Mouse (Mus musculus): Measurements from ENCODE around the gene Idua.
"Not testable (repeated sequence)": the region's sequence is repeated elsewhere in the genome, so short reads cannot be mapped to it uniquely, and the experiment has no call there.

The Idua gene

DNA sequence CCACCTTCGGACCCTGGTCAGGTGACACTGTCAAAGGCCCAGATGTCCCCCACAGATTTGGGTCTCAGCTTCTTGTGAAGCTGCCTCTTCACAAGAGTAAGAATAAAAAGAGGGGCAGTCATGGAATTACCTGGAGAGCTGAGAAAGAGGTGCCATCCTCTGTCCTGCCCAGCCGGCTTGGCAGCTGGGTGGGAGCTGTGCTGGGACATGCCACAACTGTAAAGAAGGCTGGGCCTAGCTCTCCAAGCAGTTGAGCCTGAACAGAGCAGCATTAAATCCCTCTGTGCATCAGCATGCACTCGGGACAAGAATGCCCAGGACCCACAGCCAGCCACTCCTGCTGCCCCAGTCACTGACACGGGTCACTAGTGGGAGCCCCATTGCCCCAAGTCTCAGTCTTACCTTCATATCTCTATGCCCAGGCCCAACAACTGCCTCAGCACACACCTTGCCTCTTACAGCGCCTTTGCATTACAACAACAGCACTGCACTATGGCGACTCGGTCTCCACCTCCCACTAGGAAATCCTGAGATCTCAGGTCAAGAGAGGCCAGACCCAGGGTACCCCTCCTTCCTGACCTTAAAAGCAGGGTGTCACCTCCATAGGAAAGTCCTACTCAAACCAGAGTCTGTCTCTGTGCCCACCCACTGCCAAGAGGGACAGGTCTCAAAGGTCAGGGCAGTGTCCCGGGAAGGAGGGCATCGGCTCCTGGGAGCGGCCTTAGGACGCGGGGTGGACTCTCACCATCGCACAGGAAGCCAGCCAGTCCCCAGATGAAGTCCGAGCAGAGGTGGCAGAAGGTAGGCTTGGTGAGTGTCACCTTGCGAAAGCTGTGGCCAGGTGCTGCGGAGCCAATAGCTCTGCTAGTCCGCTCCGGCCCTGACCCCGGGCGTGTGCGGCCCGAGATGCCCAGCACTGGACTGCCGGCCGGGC, at the start of gene Idua:
Idua (plus strand) TSS at position 634 of the 934 bp plus-strand sequence.
- peak in 1 of 2 experiments; percentile 38 for DNase-seq

DNA sequence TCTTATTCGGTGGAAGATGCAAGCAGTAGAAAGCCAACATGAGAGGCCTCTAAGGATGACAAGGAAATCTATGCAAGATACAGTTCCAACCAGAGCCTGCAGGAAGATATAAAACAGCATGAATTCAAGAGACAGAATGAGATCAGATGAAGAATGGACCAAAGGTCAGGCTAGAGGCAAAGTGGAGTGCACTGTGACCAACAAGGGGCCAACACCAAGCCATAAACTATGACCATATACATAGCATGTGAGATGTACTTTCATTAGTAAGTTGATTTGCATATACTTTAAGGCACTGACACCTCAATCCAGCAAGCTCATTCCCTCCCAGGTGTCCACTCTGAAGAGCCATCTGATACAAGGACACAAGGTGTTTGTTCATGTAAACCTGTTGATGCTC, 49.7 kb upstream of the Idua start:
- no peak for DNase-seq

DNA sequence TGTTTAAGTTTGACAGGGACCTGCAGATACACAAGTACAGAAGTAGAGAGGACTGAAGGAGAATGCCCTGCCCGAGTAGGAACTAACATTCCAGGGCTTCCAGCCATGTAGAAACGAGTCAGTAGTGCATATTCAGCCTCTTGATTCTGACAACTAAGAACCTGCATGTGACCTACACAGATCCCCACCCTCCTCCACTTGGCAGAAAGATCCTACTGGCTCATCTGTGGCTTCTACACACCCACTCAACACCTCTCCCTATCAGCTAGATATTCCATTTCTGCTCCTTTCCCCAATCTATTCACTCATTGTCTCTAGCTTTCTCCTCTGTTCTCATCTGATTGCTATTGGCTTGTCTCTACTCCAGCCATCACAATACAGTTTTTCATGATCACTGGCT, 38.3 kb upstream of the Idua start:
- DNase-seq, result no peak

DNA sequence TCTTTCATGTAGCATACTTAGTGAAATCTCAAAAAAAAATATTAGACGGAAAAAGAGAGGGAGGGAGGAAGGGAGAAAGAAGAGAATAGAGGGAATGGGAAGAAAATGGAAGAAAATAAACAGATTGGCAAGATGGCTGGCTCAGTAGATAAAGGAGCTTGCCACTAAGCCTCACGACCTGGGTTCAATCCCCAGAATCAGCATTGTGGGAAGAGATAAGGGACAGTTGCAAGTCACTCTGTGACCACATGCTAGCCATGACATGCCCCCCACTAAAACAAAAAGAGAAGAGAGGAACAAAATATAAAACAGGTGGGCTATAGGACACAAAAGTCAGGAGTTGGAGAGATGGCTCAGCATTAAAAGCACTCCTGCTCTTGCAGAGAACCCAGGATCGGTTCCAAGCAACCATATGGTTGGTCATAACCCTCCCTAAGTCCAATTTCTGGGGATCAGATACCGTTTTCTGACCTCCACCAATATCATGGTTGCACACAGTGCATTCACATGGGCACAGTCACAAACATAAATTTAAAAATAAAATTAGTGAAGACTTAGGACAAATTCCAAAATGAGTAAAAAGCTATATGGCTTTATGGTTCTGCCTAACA, 34.0 kb upstream of the Idua start:
- DNase-seq, result peak in 1 of 2 experiments; percentile 52

DNA sequence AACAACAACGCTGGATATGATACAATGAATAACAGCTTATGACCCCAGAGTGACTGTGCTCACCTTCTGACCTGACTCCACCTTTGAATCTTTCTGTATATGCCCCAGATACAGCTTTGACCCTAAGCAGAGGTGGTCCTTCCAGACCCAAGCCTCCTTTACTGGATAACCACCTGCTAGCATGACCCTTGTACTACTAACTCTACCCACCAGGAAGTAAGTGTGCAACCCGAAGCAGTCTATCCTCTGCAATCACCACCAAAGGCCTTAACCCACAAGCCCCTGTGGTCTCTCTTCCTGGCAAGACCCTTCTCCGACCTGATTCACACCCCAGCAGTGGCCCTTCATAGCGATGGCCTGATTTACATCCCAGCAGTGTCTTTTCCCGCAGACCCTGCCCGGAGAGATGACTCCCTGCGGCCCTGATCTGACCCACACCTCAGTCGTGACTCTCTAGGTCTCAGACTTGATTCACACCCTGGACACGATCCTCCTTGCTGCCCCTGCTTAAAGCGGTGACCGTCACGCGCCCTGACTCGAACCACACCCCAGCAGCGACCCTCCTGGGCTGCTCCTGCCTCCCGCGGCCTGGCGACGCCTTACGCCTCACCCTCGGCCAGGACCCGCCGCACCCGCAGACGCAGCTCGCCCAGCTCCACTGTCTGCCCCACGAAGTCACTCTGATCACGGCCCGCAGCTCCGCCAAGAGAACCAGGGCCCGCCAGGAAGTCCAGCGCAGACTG, 31.1 kb upstream of the Idua start:
- DNase-seq, result no peak

DNA sequence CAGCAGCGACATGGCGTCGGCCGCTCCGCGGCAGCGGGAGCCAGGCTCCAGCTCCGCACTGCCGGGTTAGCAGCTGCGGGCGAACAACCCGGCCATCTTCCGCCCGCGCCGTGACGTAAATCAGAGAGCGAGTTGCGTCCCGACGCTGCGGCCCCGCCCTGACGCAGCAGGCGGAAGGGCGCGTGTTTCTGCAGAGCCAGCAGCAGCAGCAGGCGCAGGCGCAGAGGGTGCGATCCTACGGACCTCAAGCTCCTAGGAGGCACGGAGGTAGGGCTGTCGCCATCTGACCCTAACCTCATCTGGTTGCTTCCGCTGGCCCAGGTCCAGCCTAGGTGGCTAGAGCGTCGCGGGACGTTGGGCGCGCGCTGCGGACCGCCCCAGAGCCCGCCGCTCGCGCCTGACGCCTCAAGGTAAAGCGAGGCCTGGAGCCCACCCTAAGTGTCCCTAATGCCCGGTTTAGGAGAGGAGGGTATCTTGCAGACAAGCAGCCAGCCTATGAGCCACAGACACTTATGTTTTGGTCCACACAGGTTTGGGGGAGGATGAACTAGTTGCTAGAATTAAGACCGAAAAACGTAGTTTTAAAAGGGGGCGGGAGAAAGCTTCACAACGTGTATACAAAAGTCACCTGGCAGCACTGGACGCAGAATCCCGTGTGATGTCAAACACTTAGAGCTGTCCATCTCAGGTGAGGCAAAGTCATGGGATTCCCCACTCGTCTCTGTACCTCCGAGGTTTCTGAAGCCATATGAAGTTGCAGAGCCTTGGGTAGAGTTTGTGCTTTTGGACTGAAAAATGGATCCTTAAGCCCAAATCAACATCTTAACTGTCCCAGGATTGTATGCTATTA, 30.3 kb upstream of the Idua start, which contains the start of the genes Gak and Tmem175:
Gak (minus strand) TSS at position 122 of the 850 bp plus-strand sequence.
Tmem175 (plus strand) TSS at position 137 of the 850 bp plus-strand sequence.
- DNase-seq, result peak; percentile 95 to 96

DNA sequence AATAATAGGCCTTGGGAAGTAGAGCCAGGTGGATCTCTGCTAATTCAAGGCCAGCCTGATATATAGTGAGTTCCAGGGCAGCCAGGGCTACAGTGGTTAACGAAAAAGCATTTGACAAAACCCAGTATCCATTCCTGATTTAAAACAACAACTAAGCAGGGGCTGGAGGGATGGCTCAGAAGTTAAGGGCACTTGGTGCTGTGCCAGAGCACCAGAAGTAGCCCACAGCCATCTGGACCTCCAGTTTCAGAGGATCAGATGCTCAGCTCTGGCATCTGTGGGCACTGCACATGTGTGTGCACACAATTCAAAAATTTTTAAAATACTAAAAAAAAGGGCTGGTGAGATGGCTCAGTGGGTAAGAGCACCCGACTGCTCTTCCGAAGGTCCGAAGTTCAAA, 26.5 kb upstream of the Idua start:
- no peak for DNase-seq

DNA sequence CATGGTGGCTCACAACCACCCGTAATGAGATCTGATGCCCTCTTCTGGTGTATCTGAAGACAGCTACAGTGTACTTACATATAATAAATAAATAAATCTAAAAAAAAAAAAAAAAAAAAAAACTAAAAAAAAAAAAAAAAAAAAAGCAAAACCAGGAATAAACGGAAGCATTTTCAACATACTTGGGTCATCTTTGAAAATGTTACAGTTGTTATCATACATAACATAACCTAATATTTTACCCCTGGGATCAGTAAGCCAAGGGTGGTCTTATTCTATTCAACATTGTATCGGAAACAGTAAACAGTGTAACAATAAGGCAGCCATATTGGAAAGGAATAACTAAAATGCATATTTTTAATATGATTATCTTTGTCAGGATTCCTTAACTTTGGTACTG, 26.0 kb upstream of the Idua start:
- DNase-seq, result not testable (repeated sequence)

DNA sequence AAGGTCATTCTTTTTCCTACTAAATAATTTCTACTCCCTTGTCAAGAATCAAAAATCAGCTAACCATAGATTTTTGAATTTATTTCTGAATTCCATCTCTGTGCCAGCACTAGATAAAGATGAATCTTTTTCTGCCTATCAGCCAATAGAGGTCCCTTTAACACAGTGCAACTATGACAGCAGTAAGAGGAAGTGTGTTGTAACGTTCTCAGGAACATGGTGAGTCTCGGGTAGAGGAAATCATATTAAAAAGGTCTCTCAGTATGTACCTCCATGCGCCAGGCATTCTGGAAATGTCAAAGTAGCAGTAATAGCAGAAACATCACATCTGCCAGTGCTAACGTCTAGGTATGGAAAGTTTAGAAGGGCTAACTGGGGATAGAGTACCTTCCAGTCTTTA, 24.0 kb upstream of the Idua start:
- no peak for DNase-seq

DNA sequence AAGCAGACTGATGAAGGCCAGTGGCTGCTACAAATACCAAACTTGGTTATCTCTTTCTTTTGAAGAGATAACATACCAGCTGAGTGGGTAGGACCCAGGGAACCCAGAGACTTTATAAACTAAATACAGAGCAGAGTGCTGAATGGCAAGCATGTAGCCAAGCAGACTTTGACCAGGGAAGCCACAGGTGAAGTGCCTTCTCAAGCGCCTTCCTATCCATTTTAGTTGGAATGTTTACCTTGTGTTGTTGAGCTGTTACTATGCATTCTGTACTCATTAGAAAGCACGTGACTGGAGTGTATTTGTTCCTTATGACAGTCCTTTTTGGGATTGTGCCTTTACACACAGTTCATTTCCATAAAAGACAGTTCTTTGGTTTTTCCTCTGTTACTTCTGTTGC, 16.5 kb upstream of the Idua start:
- no peak for DNase-seq

DNA sequence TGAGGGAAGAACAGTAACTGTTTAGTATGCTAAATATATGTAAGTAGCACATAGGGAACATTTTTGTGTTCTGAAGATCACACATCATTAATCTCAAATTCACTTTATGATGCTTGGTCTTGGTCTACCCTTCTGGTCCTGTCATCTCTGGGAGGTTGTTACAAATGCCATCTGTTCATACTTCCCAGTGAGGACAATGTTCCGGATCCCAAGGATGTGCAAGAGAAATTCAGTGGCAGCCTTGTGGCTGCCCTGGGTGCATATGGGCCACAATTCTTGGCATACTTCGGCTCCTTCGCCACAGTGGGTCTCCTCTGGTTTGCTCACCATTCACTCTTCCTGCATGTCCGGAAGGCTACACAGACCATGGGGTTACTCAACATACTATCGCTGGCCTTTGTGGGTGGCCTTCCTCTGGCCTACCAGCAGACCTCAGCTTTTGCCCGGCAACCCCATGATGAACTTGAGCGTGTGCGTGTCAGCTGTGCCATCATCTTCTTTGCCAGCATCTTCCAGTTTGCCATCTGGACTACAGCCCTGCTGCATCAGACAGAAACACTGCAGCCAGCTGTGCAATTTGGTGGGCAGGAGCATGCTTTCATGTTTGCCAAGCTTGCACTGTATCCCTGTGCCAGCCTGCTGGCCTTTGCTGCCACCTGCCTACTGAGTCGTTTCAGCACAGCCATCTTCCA, 14.3 kb upstream of the Idua start:
- peak; percentile 72 to 77 for DNase-seq

DNA sequence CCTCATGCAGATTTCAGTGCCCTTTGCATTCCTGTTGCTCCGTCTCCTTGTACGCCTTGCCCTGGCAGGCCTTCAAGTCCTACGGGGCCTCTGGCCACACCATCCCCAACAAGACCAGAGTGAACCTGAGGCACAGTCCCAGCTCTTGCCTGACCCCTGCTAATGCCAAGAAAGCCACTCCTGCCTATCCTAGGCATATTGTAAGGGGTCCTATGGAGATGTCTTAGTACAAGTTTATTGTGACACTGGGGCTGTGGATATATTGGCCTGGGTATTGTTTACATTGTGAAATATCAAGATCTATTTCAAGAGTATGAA, 13.8 kb upstream of the Idua start:
- DNase-seq, result no peak

DNA sequence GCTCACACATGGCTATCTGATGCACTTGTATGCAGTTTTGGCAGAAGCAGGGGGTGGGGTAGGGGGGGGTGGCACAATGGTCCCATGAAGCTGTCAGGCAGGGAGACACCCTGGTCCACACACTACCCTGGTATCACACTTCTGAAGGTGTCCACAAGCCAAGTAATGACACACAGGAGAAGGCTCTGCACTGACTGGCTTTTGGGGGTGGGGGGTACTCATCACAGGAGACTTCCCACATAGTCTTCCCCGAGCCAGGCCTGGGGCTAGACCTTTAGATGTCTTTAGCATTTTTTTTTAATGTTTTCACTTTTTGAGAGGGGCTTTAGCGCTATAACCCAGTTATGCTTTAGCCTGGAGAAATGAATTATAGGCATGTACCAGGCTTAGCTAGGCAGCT, 12.8 kb upstream of the Idua start:
- DNase-seq, result no peak

DNA sequence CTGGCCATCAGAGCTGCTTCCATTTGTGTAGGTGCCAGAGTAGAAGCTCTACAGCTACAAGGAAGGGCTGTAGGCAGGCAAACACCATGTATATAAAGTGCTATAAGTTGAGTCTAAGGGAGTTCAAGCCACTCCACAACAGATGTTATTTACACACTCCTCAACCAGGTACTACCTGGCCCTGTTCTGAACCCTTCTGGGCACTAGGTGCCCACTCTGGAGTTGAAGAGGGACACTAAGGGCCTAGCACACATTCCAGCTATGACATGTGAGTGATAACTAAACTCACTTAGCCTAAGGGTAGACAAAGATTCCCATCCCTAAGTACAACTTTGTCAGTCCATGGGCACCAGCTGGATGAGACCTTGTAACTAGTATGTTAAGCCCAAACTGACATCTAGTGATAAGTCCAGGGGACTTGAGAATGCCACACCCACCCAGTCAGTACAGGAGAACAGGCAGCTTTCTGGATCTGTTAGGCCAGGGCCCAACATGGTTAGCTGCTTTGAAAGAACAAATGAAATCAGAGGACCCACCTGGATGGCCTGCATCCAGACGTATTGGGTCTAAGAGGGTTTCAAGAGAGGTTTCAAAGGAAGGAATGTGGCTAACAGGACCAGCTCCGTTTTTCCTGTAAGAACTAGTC, 12.2 kb upstream of the Idua start:
- DNase-seq, result no peak

DNA sequence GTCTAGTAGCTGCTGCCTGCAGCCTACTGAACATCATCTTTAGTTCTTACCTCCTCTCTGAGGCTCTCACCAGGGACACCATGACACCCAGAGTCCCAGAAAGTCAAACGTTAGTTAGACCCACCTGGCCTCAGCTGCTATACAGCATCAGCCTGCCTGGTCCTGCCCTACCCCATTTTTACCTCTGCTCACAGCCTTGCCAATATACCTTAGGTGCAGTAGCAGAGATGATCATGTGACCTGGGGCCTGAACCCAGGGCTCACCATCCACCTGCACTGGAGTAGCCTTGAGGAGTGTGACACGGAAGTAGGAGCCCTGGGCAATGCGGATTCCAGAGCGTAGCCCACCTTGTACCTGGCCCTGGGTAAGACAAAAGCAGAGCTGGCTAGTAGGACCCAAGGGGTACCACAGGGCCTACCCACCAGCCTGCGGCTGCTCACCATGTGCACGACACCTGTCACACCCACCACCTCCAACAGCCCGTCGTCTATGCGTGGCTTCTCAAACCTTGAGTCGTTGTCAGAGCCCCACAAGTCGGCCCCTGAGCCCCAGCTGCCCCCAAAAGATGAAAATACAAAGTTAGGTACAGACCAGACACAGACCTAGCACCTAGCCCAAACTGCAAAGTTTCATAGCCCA, 11.1 kb upstream of the Idua start:
- DNase-seq, result no peak

DNA sequence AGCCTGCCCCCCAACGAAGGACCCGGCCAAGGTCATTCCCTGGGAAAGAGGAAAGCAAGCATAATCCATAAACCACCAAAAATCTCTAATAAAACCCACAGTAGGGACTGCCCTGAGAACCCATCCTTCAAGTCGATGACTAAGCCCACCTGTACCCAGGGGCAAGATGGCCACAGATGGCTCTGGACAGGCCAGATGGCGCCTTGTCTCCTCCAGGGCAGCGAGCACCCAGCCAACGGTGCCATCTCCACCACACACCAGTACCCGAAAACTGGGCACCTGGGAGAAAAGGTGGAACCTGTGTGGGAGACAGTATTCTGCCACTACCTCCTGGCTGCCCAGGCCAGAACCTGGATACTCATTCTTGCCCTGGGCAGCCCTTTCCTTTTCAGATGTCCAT, 9.8 kb upstream of the Idua start:
- peak; percentile 62 to 76 for DNase-seq

DNA sequence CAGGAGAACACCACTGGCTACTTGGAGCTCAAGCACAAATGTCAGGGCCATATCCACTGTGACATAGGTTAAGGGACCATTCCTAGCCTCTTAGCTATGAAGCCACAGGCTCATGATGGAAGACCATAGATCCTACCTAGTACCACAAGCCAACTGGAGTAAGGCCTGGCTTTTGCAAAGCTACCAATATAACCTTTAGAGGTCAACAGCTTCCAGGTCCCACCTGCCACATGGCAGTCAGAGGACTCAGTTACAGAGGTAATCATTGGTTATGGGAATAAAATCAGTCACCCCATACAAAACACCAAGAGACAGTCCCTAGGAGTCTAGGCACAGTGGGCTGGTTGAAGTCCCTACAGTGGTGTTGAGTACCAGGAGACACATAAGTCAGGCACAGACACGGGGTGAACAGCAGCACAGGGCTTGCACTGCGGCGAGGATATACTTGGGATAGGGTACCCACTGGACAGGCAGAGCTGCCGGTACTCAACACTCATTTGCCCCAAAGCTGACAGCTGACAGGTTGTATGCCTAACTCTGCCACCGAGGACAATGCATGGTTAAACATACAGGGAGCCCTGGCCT, 8.9 kb upstream of the Idua start:
- DNase-seq, result no peak

DNA sequence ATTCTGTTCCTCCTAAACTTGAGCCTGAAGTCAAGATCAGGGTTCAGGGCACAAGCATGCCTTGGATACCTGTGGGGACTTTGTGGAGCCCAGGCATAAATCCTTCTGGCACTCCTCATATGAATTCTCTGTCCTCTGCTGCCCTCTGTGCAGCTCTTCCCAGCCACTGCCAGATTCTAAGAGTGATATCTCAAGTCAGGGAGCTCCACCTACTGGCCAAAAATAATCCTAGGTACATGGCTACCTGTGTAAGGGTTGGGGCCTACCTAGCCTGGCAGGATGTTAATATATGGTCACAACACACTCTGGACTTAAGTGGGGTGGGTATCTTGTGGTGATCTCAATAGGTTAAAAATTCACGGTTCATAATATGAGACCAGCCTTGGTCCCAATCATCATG, 8.3 kb upstream of the Idua start:
- peak; percentile 71 to 85 for DNase-seq

DNA sequence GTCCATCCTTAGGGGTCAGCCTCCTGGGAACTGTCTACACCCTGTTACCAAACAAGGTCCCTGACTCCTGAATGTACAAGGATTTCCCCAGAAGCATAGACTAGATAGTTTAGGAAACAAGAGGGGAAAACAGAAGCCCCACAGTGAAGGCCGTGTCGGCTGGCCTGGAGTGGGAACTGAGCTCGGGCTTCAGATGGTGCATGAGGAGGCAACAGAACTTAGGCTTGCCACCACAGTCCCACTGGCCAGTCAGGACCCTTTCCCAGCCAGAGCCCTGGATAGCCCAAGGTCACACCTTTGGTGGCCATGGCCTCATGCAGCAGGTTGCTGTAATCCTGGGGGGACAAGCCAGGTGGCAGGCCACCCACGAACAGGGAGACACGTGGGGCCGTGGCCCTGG, 6.8 kb upstream of the Idua start:
- DNase-seq, result no peak

DNA sequence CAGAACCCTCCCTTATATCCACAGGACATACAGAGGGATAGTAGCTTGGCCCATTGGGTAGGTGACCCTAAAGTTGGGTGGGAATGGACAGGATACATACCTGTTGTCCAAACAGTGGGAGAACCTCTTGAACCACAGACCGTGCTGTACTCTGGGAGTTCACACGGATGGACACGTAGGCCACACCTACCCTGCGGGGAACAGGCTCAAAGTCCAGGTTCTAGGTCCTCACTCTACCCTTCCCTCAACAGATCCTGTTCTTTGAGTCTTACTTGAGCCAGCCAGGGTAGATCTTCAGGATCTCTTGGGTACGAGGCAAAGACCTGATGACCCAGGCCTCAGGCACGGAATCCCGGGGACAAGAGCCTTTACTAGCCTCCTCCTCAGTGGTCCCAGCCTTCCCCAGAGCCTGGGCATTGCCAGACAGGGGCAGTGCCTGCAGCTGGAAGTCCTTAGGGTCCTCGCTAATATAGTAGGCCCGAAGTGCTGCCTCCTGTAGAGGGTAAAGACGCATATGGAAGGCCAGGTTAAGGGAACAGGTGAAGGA, 5.6 kb upstream of the Idua start:
- no peak for DNase-seq
